Mouse (Mus musculus) CD4-positive helper T cell, adult 2 months (primary cell): ENCODE measurements around the gene Camk2b.

Experiments used
- DNase-seq: peaks from one replicate; pipeline ENCODE4 v3.0.0-alpha.2; 2012; ENCODE audit warnings: low read depth, missing footprints, low spot score

The Camk2b gene

GRCm38 (mm10) chr11:6050066-6050560 is 16.0 kb downstream of the Camk2b start:
- no peak for DNase-seq

GRCm38 (mm10) chr11:6048208-6048607 is 18.0 kb downstream of the Camk2b start:
- no peak for DNase-seq

GRCm38 (mm10) chr11:6038929-6039328 is 27.2 kb downstream of the Camk2b start:
- DNase-seq, result no peak

- DNase-seq, result no peak
Measured at GRCm38 (mm10) chr11:6037686-6038085, 28.5 kb downstream of the Camk2b start.

GRCm38 (mm10) chr11:6037198-6037597 is 29.0 kb downstream of the Camk2b start:
- no peak for DNase-seq

- no peak for DNase-seq
Measured at GRCm38 (mm10) chr11:6036477-6036876, 29.7 kb downstream of the Camk2b start.

GRCm38 (mm10) chr11:6035521-6035920 is 30.6 kb downstream of the Camk2b start:
- no peak for DNase-seq

GRCm38 (mm10) chr11:6034740-6035139 is 31.4 kb downstream of the Camk2b start:
- no peak for DNase-seq

GRCm38 (mm10) chr11:6033801-6034200 is 32.4 kb downstream of the Camk2b start:
- no peak for DNase-seq

- DNase-seq, result peak; percentile 74
Measured at GRCm38 (mm10) chr11:6033147-6033546, 33.0 kb downstream of the Camk2b start.

GRCm38 (mm10) chr11:6030650-6031049 is 35.5 kb downstream of the Camk2b start:
- no peak for DNase-seq

- no peak for DNase-seq
Measured at GRCm38 (mm10) chr11:6029790-6030189, 36.4 kb downstream of the Camk2b start.

GRCm38 (mm10) chr11:6028911-6029310 is 37.3 kb downstream of the Camk2b start:
- DNase-seq, result no peak

GRCm38 (mm10) chr11:6026361-6026760 is 39.8 kb downstream of the Camk2b start:
- DNase-seq, result peak; percentile 63

GRCm38 (mm10) chr11:6024923-6025652 is 41.1 kb downstream of the Camk2b start:
- DNase-seq, result no peak

- DNase-seq, result no peak
Measured at GRCm38 (mm10) chr11:6020897-6021839, 45.0 kb downstream of the Camk2b start.

- no peak for DNase-seq
Measured at GRCm38 (mm10) chr11:6020360-6020759, 45.8 kb downstream of the Camk2b start.

GRCm38 (mm10) chr11:6018218-6019010 is 47.7 kb downstream of the Camk2b start:
- DNase-seq, result peak; percentile 83

GRCm38 (mm10) chr11:6017484-6018140 is 48.5 kb downstream of the Camk2b start:
- DNase-seq, result peak; percentile 77

GRCm38 (mm10) chr11:6016797-6017395 is 49.3 kb downstream of the Camk2b start:
- DNase-seq, result no peak

GRCm38 (mm10) chr11:6016368-6016767 is 49.8 kb downstream of the Camk2b start:
- peak; percentile 55 for DNase-seq
